Mouse (Mus musculus) spleen, adult 2 months (tissue): ENCODE results near the gene Sptlc2.

ENCODE experiments used
- CTCF ChIP-seq: fragments of 200-500 bp; IDR thresholded peaks from 2 replicates; pipeline ENCODE4 v1.5.1; 2011; ENCODE audit warnings: mild to moderate bottlenecking, inconsistent platforms; ENCODE audit not compliant: insufficient read depth, insufficient read length, insufficient replicate concordance; ENCODE audit errors: extremely low read depth
- POLR2A ChIP-seq: fragments of 200-500 bp; IDR thresholded peaks from 2 replicates; pipeline ENCODE4 v1.6.1; 2011; ENCODE audit warnings: low read depth, low read length, inconsistent platforms

DNA sequence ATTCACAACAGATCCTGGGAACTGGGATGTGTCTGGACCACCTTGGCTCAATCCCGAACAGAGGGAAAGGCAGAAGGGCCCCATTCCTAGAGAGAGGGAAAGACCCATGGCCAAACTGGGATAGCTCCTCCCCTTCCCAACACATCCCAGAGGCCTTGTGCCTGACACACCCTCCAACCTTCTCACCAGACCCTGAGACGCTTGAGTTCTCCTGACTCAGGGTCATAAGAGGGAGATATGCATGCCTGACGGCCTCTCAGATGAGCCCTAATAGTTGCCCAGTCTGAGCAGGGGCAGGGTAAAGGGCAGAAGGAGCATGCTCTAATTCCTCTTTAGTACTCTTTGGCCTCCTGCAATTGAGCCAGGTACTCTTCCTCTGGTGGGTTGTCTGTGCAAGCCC lies 108.8 kb downstream of the Sptlc2 start:
- TF ChIP-seq POLR2A (no peak), CTCF (no peak)
